Mouse (Mus musculus): Measurements from ENCODE around the gene Slc26a10. TPM values are rescaled to one million over a fixed set of nuclear protein-coding genes. Genes with fewer than 3 reads are reported as not detected.

Gene Slc26a10
- polyA plus RNA-seq, 1 experiment from 2014 or later, result 0.58 TPM

- 89% methylated on average over 3 of the region's 3 CpGs for WGBS
- peak overlapping the region; percentile 44; the same call in 1 of the 2 replicates for H3K9ac ChIP-seq (replicated peaks; ENCODE audit: low read length)
- no peaks in the 10 kb centered on the region for H3K9me3 ChIP-seq (ENCODE audit: control insufficient read depth, low read length)
- peak overlapping the region; percentile 49 for H3K4me2 ChIP-seq (ENCODE audit: low read length)
- H3K27me3 ChIP-seq (ENCODE audit: control insufficient read depth, insufficient read depth, low read length), result no peaks in the 10 kb centered on the region
- H3K27ac ChIP-seq (replicated peaks; ENCODE audit: low read depth, low read length), result peak overlapping the region; percentile 87
- peaks cover 24% of the 10 kb centered on the region for H3K36me3 ChIP-seq (ENCODE audit: control insufficient read depth, insufficient read depth, low read length)
- ATAC-seq (ENCODE audit: low FRiP score, low TSS enrichment) (no peak), DNase-seq (no peak)
- peak overlapping the region; percentile 79 for H3K4me3 ChIP-seq (replicated peaks; ENCODE audit: low read depth, low read length)
- peaks cover 24% of the 10 kb centered on the region; the same call in 1 of the 2 replicates for H3K4me1 ChIP-seq (ENCODE audit: control insufficient read depth, insufficient read depth, low read length)
These were observed 58.4 kb downstream of the Slc26a10 start for GRCm38 (mm10) chr10:127122018-127122417.

Other genes starting within 250 kb of the Slc26a10 start
- 19.1 and 26.2 TPM in 2 replicates for gene Ctdsp2, start 201.9 kb downstream of the Slc26a10 start, polyA plus RNA-seq (2014; fragmentation: Nextera tagmentation; extraction: Ambion mirVana)
- gene Avil, start 179.9 kb downstream of the Slc26a10 start, polyA plus RNA-seq (2014; fragmentation: Nextera tagmentation; extraction: Ambion mirVana), result 1.9 and 2.1 TPM in 2 replicates
- gene Tsfm, start 149.8 kb downstream of the Slc26a10 start, polyA plus RNA-seq (2014; fragmentation: Nextera tagmentation; extraction: Ambion mirVana), result 56.0 and 64.9 TPM in 2 replicates
- gene Mettl1, start 139.2 kb downstream of the Slc26a10 start, polyA plus RNA-seq (2014; fragmentation: Nextera tagmentation; extraction: Ambion mirVana), result 17.4 and 20.8 TPM in 2 replicates
- 0.08 and 0.22 TPM in 2 replicates for gene Eef1akmt3, start 139.1 kb downstream of the Slc26a10 start, polyA plus RNA-seq (2014; fragmentation: Nextera tagmentation; extraction: Ambion mirVana)
- gene Cyp27b1, start 132.4 kb downstream of the Slc26a10 start, polyA plus RNA-seq (2014; fragmentation: Nextera tagmentation; extraction: Ambion mirVana), result not detected in 2 replicates
- gene March9, start 120.5 kb downstream of the Slc26a10 start, polyA plus RNA-seq (2014; fragmentation: Nextera tagmentation; extraction: Ambion mirVana), result 11.8 and 17.4 TPM in 2 replicates
- 1,072 and 1,231 TPM in 2 replicates for gene Cdk4, start 117.1 kb downstream of the Slc26a10 start, polyA plus RNA-seq (2014; fragmentation: Nextera tagmentation; extraction: Ambion mirVana)
- gene Tspan31, start 110.4 kb downstream of the Slc26a10 start, polyA plus RNA-seq (2014; fragmentation: Nextera tagmentation; extraction: Ambion mirVana), result 67.7 and 71.7 TPM in 2 replicates
- gene Agap2, start 105.4 kb downstream of the Slc26a10 start, polyA plus RNA-seq (2014; fragmentation: Nextera tagmentation; extraction: Ambion mirVana), result 8.1 and 13.1 TPM in 2 replicates
- 82.1 and 82.7 TPM in 2 replicates for gene Os9, start 59.5 kb downstream of the Slc26a10 start, polyA plus RNA-seq (2014; fragmentation: Nextera tagmentation; extraction: Ambion mirVana)
- 66.8 and 74.1 TPM in 2 replicates for gene B4galnt1, start 15.4 kb downstream of the Slc26a10 start, polyA plus RNA-seq (2014; fragmentation: Nextera tagmentation; extraction: Ambion mirVana)
- 19.0 and 19.6 TPM in 2 replicates for gene Arhgef25, start 9.4 kb upstream of the Slc26a10 start, polyA plus RNA-seq (2014; fragmentation: Nextera tagmentation; extraction: Ambion mirVana)
- gene Dtx3, start 15.1 kb upstream of the Slc26a10 start, polyA plus RNA-seq (2014; fragmentation: Nextera tagmentation; extraction: Ambion mirVana), result 219 and 244 TPM in 2 replicates
- gene Pip4k2c, start 30.9 kb upstream of the Slc26a10 start, polyA plus RNA-seq (2014; fragmentation: Nextera tagmentation; extraction: Ambion mirVana), result 12.5 and 14.6 TPM in 2 replicates
- 75.3 and 94.7 TPM in 2 replicates for gene Kif5a, start 82.7 kb upstream of the Slc26a10 start, polyA plus RNA-seq (2014; fragmentation: Nextera tagmentation; extraction: Ambion mirVana)
- gene Dctn2, start 85.7 kb upstream of the Slc26a10 start, polyA plus RNA-seq (2014; fragmentation: Nextera tagmentation; extraction: Ambion mirVana), result 295 and 323 TPM in 2 replicates
- gene Mbd6, start 108.4 kb upstream of the Slc26a10 start, polyA plus RNA-seq (2014; fragmentation: Nextera tagmentation; extraction: Ambion mirVana), result 17.4 and 18.0 TPM in 2 replicates
- 109 and 122 TPM in 2 replicates for gene Mars, start 131.1 kb upstream of the Slc26a10 start, polyA plus RNA-seq (2014; fragmentation: Nextera tagmentation; extraction: Ambion mirVana)
- gene Arhgap9, start 141.3 kb upstream of the Slc26a10 start, polyA plus RNA-seq (2014; fragmentation: Nextera tagmentation; extraction: Ambion mirVana), result 0.18 and 1.1 TPM in 2 replicates
- gene Gli1, start 161.3 kb upstream of the Slc26a10 start, polyA plus RNA-seq (2014; fragmentation: Nextera tagmentation; extraction: Ambion mirVana), result 0.92 and 1.2 TPM in 2 replicates
- 0.04 TPM in 1 of 2 replicates, not detected in the other for gene Inhbe, start 173.8 kb upstream of the Slc26a10 start, polyA plus RNA-seq (2014; fragmentation: Nextera tagmentation; extraction: Ambion mirVana)
- gene Inhbc, start 189.8 kb upstream of the Slc26a10 start, polyA plus RNA-seq (2014; fragmentation: Nextera tagmentation; extraction: Ambion mirVana), result not detected in 2 replicates
- gene R3hdm2, start 199.7 kb upstream of the Slc26a10 start, polyA plus RNA-seq (2014; fragmentation: Nextera tagmentation; extraction: Ambion mirVana), result 34.0 and 39.8 TPM in 2 replicates

Data from midbrain, embryonic 14.5 days (tissue).